Comparison of ENCODE assay signal across 8 mouse cellular contexts in the genomic region with DNA sequence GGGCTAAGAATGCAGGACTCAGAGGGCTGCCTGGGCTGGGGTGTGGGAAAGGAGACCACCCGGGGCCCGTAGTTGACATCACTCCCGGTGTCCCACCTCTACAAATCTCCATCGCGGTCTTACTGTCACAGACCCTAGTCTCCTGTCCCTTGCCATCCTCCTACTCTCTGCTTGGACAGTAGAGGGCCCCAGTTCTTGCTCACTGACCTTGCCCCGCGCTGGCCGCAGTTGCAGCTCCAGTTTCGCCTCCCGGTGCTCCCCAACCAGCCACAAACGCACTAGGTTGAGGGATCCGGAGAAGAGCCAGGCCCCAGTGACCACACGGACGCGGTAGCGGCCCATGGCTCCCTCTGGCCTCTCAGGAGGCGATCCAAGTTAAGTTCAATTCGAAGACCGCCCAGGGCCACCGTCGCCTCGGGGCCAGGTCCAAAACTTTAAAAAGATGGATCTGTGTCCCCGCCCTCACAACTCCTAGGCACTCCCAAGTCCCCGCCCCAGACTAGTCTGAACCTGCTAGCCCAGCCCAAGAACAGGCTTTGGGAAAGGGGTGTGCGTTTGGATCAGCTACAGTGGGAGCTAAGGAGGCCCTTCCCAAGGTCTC. TPM values are rescaled to one million over a fixed set of nuclear protein-coding genes. Genes with fewer than 3 reads are reported as not detected.
DNase-seq lines count a peak whose midpoint lies in the region; ATAC-seq and TF ChIP-seq lines count a peak whose summit lies in the region.

A gene (minus strand): TSS at position 423 of the 601 bp plus-strand sequence.

- TF ChIP-seq POLR2A in bone marrow macrophage, adult 2 months (IDR thresholded peaks at IDR 0.05; ENCODE audit: borderline replicate concordance, low read depth, low read length) = no peak
- TF ChIP-seq POLR2A in heart, adult 2 months (IDR thresholded peaks at IDR 0.05; ENCODE audit: insufficient read depth, low read depth, low read length) = peak; percentile 53; the same call in 1 of the 2 replicates

- WGBS in heart, adult 2 months = 3% methylated on average over 25 of the region's 25 CpGs
- 3% methylated on average over 25 of the region's 25 CpGs for WGBS in lung, embryonic 16.5 days

- peak; percentile 26; the same call in 1 of the 2 replicates for TF ChIP-seq CTCF in bone marrow macrophage, adult 2 months (IDR thresholded peaks at IDR 0.05; ENCODE audit: low read depth, low read length)
- TF ChIP-seq CTCF in heart, adult 2 months (IDR thresholded peaks at IDR 0.05) = peak; percentile 79

- peak within 1 kb of the TSS; percentile 32; the same call in 1 of the 2 replicates for H3K9ac ChIP-seq in ES-E14 (ENCODE audit: insufficient read depth, low read depth, low read length, poor library complexity, severe bottlenecking)
- peak within 1 kb of the TSS; percentile 79 for H3K9ac ChIP-seq in heart, adult 2 months (ENCODE audit: low read depth, low read length)
- H3K9ac ChIP-seq in lung, embryonic 16.5 days (ENCODE audit: low read length) = peak within 1 kb of the TSS; percentile 52

- H3K27me3 ChIP-seq in heart, adult 2 months (ENCODE audit: control insufficient read depth, insufficient read depth, low read length) = 0 out of 2 replicates have a peak, but pooled peaks cover 1% of the 10 kb centered on the region
- H3K27me3 ChIP-seq in lung, embryonic 16.5 days (ENCODE audit: control insufficient read depth, insufficient read depth, low read depth, low read length) = peaks cover 30% of the 10 kb centered on the region
- peaks cover 2% of the 10 kb centered on the region; the same call in 1 of the 2 replicates for H3K27me3 ChIP-seq in splenic B cell, adult 2 months (ENCODE audit: control insufficient read depth, insufficient read depth, low read length, poor library complexity, severe bottlenecking)

- no peaks in the 10 kb centered on the region for H3K36me3 ChIP-seq in ES-E14 (ENCODE audit: control insufficient read depth, insufficient read depth, low read length, poor library complexity, severe bottlenecking)
- no peaks in the 10 kb centered on the region for H3K36me3 ChIP-seq in heart, adult 2 months (ENCODE audit: control insufficient read depth, insufficient read depth, low read length)
- H3K36me3 ChIP-seq in lung, embryonic 16.5 days (ENCODE audit: control insufficient read depth, insufficient read depth, low read length) = no peaks in the 10 kb centered on the region
- H3K36me3 ChIP-seq in splenic B cell, adult 2 months (ENCODE audit: control insufficient read depth, insufficient read depth, low read length, poor library complexity, severe bottlenecking) = no peaks in the 10 kb centered on the region

- H3K4me2 ChIP-seq in lung, embryonic 16.5 days (ENCODE audit: low read depth, low read length) = peak within 1 kb of the TSS; percentile 53

- H3K9me3 ChIP-seq in ES-E14 (ENCODE audit: control insufficient read depth, insufficient read depth, low read depth, low read length) = no peaks in the 10 kb centered on the region
- H3K9me3 ChIP-seq in lung, embryonic 16.5 days (ENCODE audit: control insufficient read depth, low read length) = no peaks in the 10 kb centered on the region

- peak; percentile 62; the same call in 1 of the 2 replicates for TF ChIP-seq EP300 in heart, adult 2 months (IDR thresholded peaks at IDR 0.05; ENCODE audit: insufficient read depth, low read depth, low read length)

- in situ Hi-C loops in ES-E14 (cut with MboI; ENCODE audit: low sequenced_read_pairs in 2 of 2, unreplicated experiment in 2 of 2) = no loop called here

- no peaks in the 10 kb centered on the region for H3K79me2 ChIP-seq in heart, adult 2 months (replicated peaks; ENCODE audit: control insufficient read depth, insufficient read depth, low read length)

- intact Hi-C loops in heart, adult 2 months (cut with DNase I) = loop anchor here (1.0 kb wide), 1 partner anchor 54 kb away; no protein-coding TSS in a partner anchor

- DNase-seq in ES-E14 (ENCODE audit: low read depth, low spot score) = peak; percentile 68
- DNase-seq in heart, adult 2 months = peak; percentile 63 to 71
- peak; percentile 51 to 59 for DNase-seq in kidney, adult 8-10 months
- DNase-seq in splenic B cell, adult 2 months (ENCODE audit: low read depth, low spot score) = peak; percentile 20
- no peak for DNase-seq in left cerebral cortex, adult 11 months (ENCODE audit: low spot score)
- DNase-seq in spleen, adult 18-20 months = no peak

- peak within 1 kb of the TSS; percentile 52; a peak in 3 of 4 replicates for H3K4me3 ChIP-seq in ES-E14 (ENCODE audit: insufficient read depth in 1 of 2, low read depth in 1 of 2, low read length in 2 of 2, poor library complexity in 1 of 2, severe bottlenecking in 1 of 2)
- H3K4me3 ChIP-seq in bone marrow macrophage, adult 2 months (ENCODE audit: insufficient read depth, low read length) = peak within 1 kb of the TSS; percentile 29; the same call in 1 of the 2 replicates
- peak within 1 kb of the TSS; percentile 57 for H3K4me3 ChIP-seq in heart, adult 2 months
- H3K4me3 ChIP-seq in lung, embryonic 16.5 days (ENCODE audit: low read length) = peak within 1 kb of the TSS; percentile 39

- H3K4me1 ChIP-seq in ES-E14 (ENCODE audit: control insufficient read depth in 2 of 2, insufficient read depth in 2 of 2, low read length in 2 of 2, poor library complexity in 1 of 2) = peaks cover 2 to 8% of the 10 kb centered on the region in 2 experiments; a peak in 2 of 4 replicates
- peaks cover 17% of the 10 kb centered on the region for H3K4me1 ChIP-seq in bone marrow macrophage, adult 2 months (ENCODE audit: control insufficient read depth, insufficient read depth, low read length)
- H3K4me1 ChIP-seq in heart, adult 2 months (ENCODE audit: control insufficient read depth, insufficient read depth, low read length) = peaks cover 2% of the 10 kb centered on the region
- peaks cover 7% of the 10 kb centered on the region; the same call in 1 of the 2 replicates for H3K4me1 ChIP-seq in lung, embryonic 16.5 days (replicated peaks; ENCODE audit: control insufficient read depth, insufficient read depth, low read length)

- no peak within 1 kb of the TSS for H3K27ac ChIP-seq in ES-E14 (ENCODE audit: insufficient read depth, low read depth, low read length, poor library complexity, severe bottlenecking)
- no peak within 1 kb of the TSS for H3K27ac ChIP-seq in bone marrow macrophage, adult 2 months (ENCODE audit: insufficient read depth, low read depth, low read length)
- H3K27ac ChIP-seq in heart, adult 2 months = peak within 1 kb of the TSS; percentile 15
- H3K27ac ChIP-seq in lung, embryonic 16.5 days (ENCODE audit: low read length) = no peak within 1 kb of the TSS

- ATAC-seq in lung, embryonic 16.5 days (ENCODE audit: low read depth) = peak; percentile 74

TF ChIP-seq in ES-E14, 5 proteins besides CTCF, POLR2A, EP300 and RAD21:
- TF ChIP-seq HCFC1 (IDR thresholded peaks at IDR 0.05; ENCODE audit: borderline replicate concordance, insufficient read depth, low read length) = no peak
- no peak for TF ChIP-seq CHD2 (IDR thresholded peaks at IDR 0.05; ENCODE audit: low read depth, low read length)
- TF ChIP-seq ZNF384 (IDR thresholded peaks at IDR 0.05; ENCODE audit: low read depth, low read length) = no peak
- TF ChIP-seq ZC3H11A (IDR thresholded peaks at IDR 0.05; ENCODE audit: borderline replicate concordance, low read depth, low read length) = no peak
- no peak for TF ChIP-seq MAFK (IDR thresholded peaks at IDR 0.05; ENCODE audit: insufficient read depth, low read depth, low read length)

RNA-seq across cellular contexts. Expression of the gene that starts here (rescaled TPM):
- total RNA-seq in ES-E14 (2012; rRNA removed) = 0.49 and 0.69 TPM in 2 replicates
- 0.27 TPM in 1 of 2 replicates, not detected in the other for polyA plus RNA-seq in bone marrow macrophage, adult 2 months (2012; ENCODE audit: insufficient read depth, insufficient read length, missing spikeins)
- total RNA-seq in heart, adult 2 months (2021) = 1 to 10 TPM; 2.8 to 6.0 TPM
- polyA plus RNA-seq in heart, adult 2 months (2012; rRNA removed) = 6.2 and 7.2 TPM in 2 replicates
- polyA plus RNA-seq in lung, embryonic 16.5 days (2015; fragmentation: Nextera tagmentation; extraction: Ambion mirVana) = 6.9 and 7.8 TPM in 2 replicates

Comparison
In these comparisons a context has a peak if more than half of its experiments do, and no peak if none do; other contexts are left out.
1. Peak in DNase-seq, H3K4me3 ChIP-seq and H3K9ac ChIP-seq in ES-E14; RNA of the gene not detected or under 1 TPM.
2. DNase-seq: peak in heart, adult 2 months (2 of 2), kidney, adult 8-10 months (2 of 2) and splenic B cell, adult 2 months (single experiment); none in left cerebral cortex, adult 11 months (single experiment) and spleen, adult 18-20 months (0 of 2).
3. Peak in every context shown above with its lines, with median percentiles within 50 percentile points of each other: H3K4me3 ChIP-seq and H3K9ac ChIP-seq.